Mouse (Mus musculus): ENCODE measurements around the gene Btd.
A peak's percentile ranks its signal among the peaks of the same experiment; 100 is the strongest.

The Btd gene

GRCm38 (mm10) chr14:31666931-31667705, 26.3 kb downstream of the Btd start:
- no peak for DNase-seq

GRCm38 (mm10) chr14:31667741-31668140, 26.9 kb downstream of the Btd start:
- no peak for DNase-seq

- no peak for DNase-seq
Observed at GRCm38 (mm10) chr14:31668326-31668725, 27.5 kb downstream of the Btd start.

- peak; percentile 50 for DNase-seq
Observed at GRCm38 (mm10) chr14:31669161-31669611, 28.4 kb downstream of the Btd start.

- no peak for DNase-seq
Observed at GRCm38 (mm10) chr14:31669642-31670490, 29.0 kb downstream of the Btd start.

- no peak for DNase-seq
Observed at GRCm38 (mm10) chr14:31671635-31672320, 30.9 kb downstream of the Btd start.

- DNase-seq = no peak
Observed at GRCm38 (mm10) chr14:31680656-31681055, 39.8 kb downstream of the Btd start.

GRCm38 (mm10) chr14:31681291-31681690, 40.5 kb downstream of the Btd start:
- DNase-seq = no peak

- DNase-seq = no peak
Observed at GRCm38 (mm10) chr14:31681931-31682555, 41.2 kb downstream of the Btd start.

GRCm38 (mm10) chr14:31683610-31684009, 42.8 kb downstream of the Btd start:
- no peak for DNase-seq

GRCm38 (mm10) chr14:31684343-31685040, 43.7 kb downstream of the Btd start:
- no peak for DNase-seq

GRCm38 (mm10) chr14:31685680-31686079, 44.9 kb downstream of the Btd start:
- no peak for DNase-seq

- no peak for DNase-seq
Observed at GRCm38 (mm10) chr14:31686231-31686630, 45.4 kb downstream of the Btd start.

- DNase-seq = no peak
Observed at GRCm38 (mm10) chr14:31692536-31692935, 51.7 kb downstream of the Btd start.

- no peak for DNase-seq
Observed at GRCm38 (mm10) chr14:31696206-31696984, 55.6 kb downstream of the Btd start.

GRCm38 (mm10) chr14:31696985-31697303, 56.1 kb downstream of the Btd start:
- DNase-seq = no peak

- DNase-seq = peak; percentile 35
Observed at GRCm38 (mm10) chr14:31697346-31697745, 56.5 kb downstream of the Btd start.

- no peak for DNase-seq
Observed at GRCm38 (mm10) chr14:31697755-31698154, 56.9 kb downstream of the Btd start.

- DNase-seq = no peak
Observed at GRCm38 (mm10) chr14:31700376-31700775, 59.5 kb downstream of the Btd start.

- no peak for DNase-seq
Observed at GRCm38 (mm10) chr14:31709343-31709742, 68.5 kb downstream of the Btd start.

GRCm38 (mm10) chr14:31715669-31716068, 74.8 kb downstream of the Btd start:
- no peak for DNase-seq

- no peak for DNase-seq
Observed at GRCm38 (mm10) chr14:31717360-31717759, 76.5 kb downstream of the Btd start.
